Mouse (Mus musculus) liver, postnatal 0 days (tissue): ENCODE results near the gene Zeb2.

Experiments
- CTCF ChIP-seq: sonication (generic); IDR thresholded peaks from 2 replicates; pipeline ENCODE4 v1.5.1; 2016; ENCODE audit warnings: antibody characterized with exemption, low read depth
- EP300 ChIP-seq: IDR thresholded peaks from 2 replicates; pipeline ENCODE4 v1.6.1; 2016; ENCODE audit warnings: antibody characterized with exemption, low read depth, mild to moderate bottlenecking

DNA sequence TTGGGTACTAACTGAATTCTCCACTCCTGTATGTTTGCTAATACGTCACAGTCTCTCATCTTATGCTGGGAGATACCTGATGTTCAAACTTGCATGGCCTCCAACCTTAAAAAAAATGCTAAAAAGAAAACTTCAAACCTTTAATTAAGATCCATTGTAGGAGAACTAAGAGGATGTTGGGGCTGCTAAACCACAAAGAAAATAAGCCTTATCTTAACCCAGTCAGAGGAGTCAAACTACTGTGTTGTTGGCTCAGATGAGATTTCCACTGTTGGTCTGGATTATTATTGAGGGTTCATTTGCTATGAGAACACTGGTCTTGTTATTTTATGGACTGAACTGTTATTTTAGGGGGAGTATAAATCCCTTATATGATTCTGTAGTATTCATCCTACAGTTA, 106.5 kb downstream of the Zeb2 start:
- TF ChIP-seq EP300 (no peak), CTCF (no peak)
